Mouse (Mus musculus) hindbrain, postnatal 0 days (tissue): ENCODE results near the gene Grtp1. TPM values are rescaled to one million over a fixed set of nuclear protein-coding genes. Genes with fewer than 3 reads are reported as not detected.
"Not testable (repeated sequence)": the region's sequence is repeated elsewhere in the genome, so short reads cannot be mapped to it uniquely, and the experiment has no call there.

ENCODE experiments used
- ATAC-seq: fragments of 200-750 bp; cut with Nextera tagmentation; 2 replicates; pipeline ENCODE4 v1.8.0; 2017; ENCODE audit warnings: mild to moderate bottlenecking, moderate TSS enrichment, moderate library complexity
- DNase-seq: peaks from one replicate; pipeline ENCODE4 v3.0.0-alpha.2; 2015; ENCODE audit warnings: low spot score
- H3K27ac ChIP-seq: fragments of 300-500 bp; sonication (generic); 2 replicates; pipeline ENCODE4 v1.5.1; 2014; ENCODE audit warnings: mild to moderate bottlenecking
- H3K27me3 ChIP-seq: fragments of 300-500 bp; sonication (generic); 2 replicates; pipeline ENCODE4 v1.6.1; 2014; ENCODE audit warnings: low read length, mixed read lengths; ENCODE audit not compliant: insufficient read depth
- H3K36me3 ChIP-seq: fragments of 300-500 bp; sonication (generic); 2 replicates; pipeline ENCODE4 v1.6.1; 2014; ENCODE audit warnings: low read length, mixed read lengths; ENCODE audit not compliant: insufficient read depth
- H3K4me1 ChIP-seq: fragments of 300-500 bp; sonication (generic); 2 replicates; pipeline ENCODE4 v1.6.1; 2014; ENCODE audit warnings: antibody characterized with exemption, low read length, mixed read lengths; ENCODE audit not compliant: insufficient read depth
- H3K4me2 ChIP-seq: fragments of 300-500 bp; sonication (generic); 2 replicates; pipeline ENCODE4 v1.6.1; 2014; ENCODE audit warnings: low read depth, mild to moderate bottlenecking, low read length, moderate library complexity, mixed read lengths
- H3K4me3 ChIP-seq: fragments of 300-500 bp; sonication (generic); 2 replicates; pipeline ENCODE4 v1.5.1; 2014; ENCODE audit warnings: low read length
- H3K9ac ChIP-seq: fragments of 300-500 bp; sonication (generic); replicated peaks from 2 replicates; pipeline ENCODE4 v1.6.1; 2014; ENCODE audit warnings: mild to moderate bottlenecking, low read length, moderate library complexity, mixed read lengths
- H3K9me3 ChIP-seq: fragments of 300-500 bp; sonication (generic); 2 replicates; pipeline ENCODE4 v1.6.1; 2016; ENCODE audit warnings: low read length, mixed read lengths
- CTCF ChIP-seq: IDR thresholded peaks from 2 replicates; pipeline ENCODE4 v1.5.1; 2016; ENCODE audit warnings: antibody characterized with exemption, control low read depth, low read depth
- WGBS: fragments of 180-500 bp; shearing (Covaris S2); extraction: QIAGEN DNeasy Blood & Tissue Kit; methylation state at CpG from one replicate; pipeline ENCODE4 v1.1.7; 2014; 5-methylcytosine and 5-hydroxymethylcytosine counted together
- microRNA counts: library from miRNA; unstranded; fragments of <30 nt; microRNA quantifications from one replicate; lab custom pipeline; 2015
- microRNA-seq, 2 experiments: library from miRNA; unstranded; fragments of <30 nt; microRNA quantifications; one replicate each; pipeline ENCODE4; 2016
- polyA plus RNA-seq: library from polyadenylated mRNA; unstranded; fragments of >200 nt; fragmentation: Nextera tagmentation; extraction: Ambion mirVana; gene quantifications from 2 replicates; pipeline ENCODE4 v1.2.1, GENCODE M21; 2015
- total RNA-seq: library from RNA; depleted of rRNA; stranded (reverse); fragments of >200 nt; gene quantifications from 2 replicates; pipeline ENCODE4 v1.2.3, GENCODE M21; 2014; rRNA removed

Gene Grtp1
- total and polyA plus RNA-seq, 2 experiments from 2014 or later: 14.8 to 17.1 TPM

- WGBS: 95% methylated on average over 6 of the region's 6 CpGs
- TF ChIP-seq CTCF: no peak
Measured at GRCm38 (mm10) chr8:13139641-13140182, 60.7 kb downstream of the Grtp1 start.

GRCm38 (mm10) chr8:13132220-13132619 lies 68.2 kb downstream of the Grtp1 start:
- not testable (repeated sequence) for ATAC-seq

More at GRCm38 (mm10) chr8:13139641-13140182, 60.7 kb downstream of the Grtp1 start:
- Histone ChIP-seq H3K27me3 (no peaks in the 10 kb centered on the region), H3K9ac (no peak overlapping the region), H3K4me2 (no peak overlapping the region), H3K36me3 (peaks cover 88% of the 10 kb centered on the region), H3K9me3 (no peaks in the 10 kb centered on the region), H3K4me3 (no peak overlapping the region), H3K27ac (no peak overlapping the region), H3K4me1 (no peaks in the 10 kb centered on the region)
- DNase-seq (no peak), ATAC-seq (no peak)

GRCm38 (mm10) chr8:13124897-13125296 lies 75.5 kb downstream of the Grtp1 start:
- no peak overlapping the region for H3K4me2 ChIP-seq
- TF ChIP-seq CTCF: no peak
- H3K9ac ChIP-seq: no peak overlapping the region
- H3K27ac ChIP-seq: no peak overlapping the region
- H3K36me3 ChIP-seq: peaks cover 51% of the 10 kb centered on the region
- no peak overlapping the region for H3K4me3 ChIP-seq
- ATAC-seq (no peak), DNase-seq (no peak)
- H3K9me3 ChIP-seq: no peaks in the 10 kb centered on the region
- no peaks in the 10 kb centered on the region for H3K4me1 ChIP-seq
- 93% methylated on average over 8 of the region's 8 CpGs for WGBS
- no peaks in the 10 kb centered on the region for H3K27me3 ChIP-seq

More at GRCm38 (mm10) chr8:13132220-13132619, 68.2 kb downstream of the Grtp1 start:
- not testable (repeated sequence) for H3K4me1 ChIP-seq, H3K4me3 ChIP-seq, H3K4me2 ChIP-seq, H3K27me3 ChIP-seq, H3K27ac ChIP-seq, H3K9me3 ChIP-seq, H3K9ac ChIP-seq
- H3K36me3 ChIP-seq: peaks cover 80% of the 10 kb centered on the region
- peak; percentile 71 for DNase-seq
- TF ChIP-seq CTCF: peak; percentile 68
- WGBS: 70% methylated on average over 9 of the region's 9 CpGs

- TF ChIP-seq CTCF: no peak
- H3K9ac ChIP-seq: no peak overlapping the region
- no peak overlapping the region for H3K4me3 ChIP-seq
- H3K27ac ChIP-seq: no peak overlapping the region
- H3K9me3 ChIP-seq: no peaks in the 10 kb centered on the region
- peaks cover 42% of the 10 kb centered on the region for H3K36me3 ChIP-seq
- H3K4me1 ChIP-seq: no peaks in the 10 kb centered on the region
- 95% methylated on average over 7 of the region's 7 CpGs for WGBS
- no peak overlapping the region for H3K4me2 ChIP-seq
- DNase-seq: no peak
- H3K27me3 ChIP-seq: no peaks in the 10 kb centered on the region
- ATAC-seq: no peak
Measured at GRCm38 (mm10) chr8:13122887-13123421, 77.5 kb downstream of the Grtp1 start.

MicroRNA genes within 50 kb of the gene (microRNA counts, 519-probe panel; counts per million panel counts)
- not detected for microRNA mmu-miR-1968 (lab: Ali Mortazavi, UCI)

Small RNAs within 50 kb of the gene (microRNA-seq; reads per million reads assigned to microRNA genes)
- gene Mir1968: 13.9 to 15.4 reads per million in 2 experiments
- 0 reads per million in 2 experiments for gene Mir7065

Other genes starting within 250 kb of the Grtp1 start
- gene F7, start 174.6 kb downstream of the Grtp1 start, total RNA-seq: 0.10 TPM in 1 of 2 replicates, not detected in the other
- not detected in 2 replicates for gene F7, start 174.6 kb downstream of the Grtp1 start, polyA plus RNA-seq
- gene F10, start 163.3 kb downstream of the Grtp1 start, total RNA-seq: 0.05 TPM in 1 of 2 replicates, not detected in the other
- gene F10, start 163.3 kb downstream of the Grtp1 start, polyA plus RNA-seq: 0.14 and 0.34 TPM in 2 replicates
- gene Proz, start 139.7 kb downstream of the Grtp1 start, total RNA-seq: not detected in 2 replicates
- 0.40 and 0.58 TPM in 2 replicates for gene Proz, start 139.7 kb downstream of the Grtp1 start, polyA plus RNA-seq
- 28.6 and 29.1 TPM in 2 replicates for gene Pcid2, start 95.2 kb downstream of the Grtp1 start, total RNA-seq
- 29.3 and 31.5 TPM in 2 replicates for gene Pcid2, start 95.2 kb downstream of the Grtp1 start, polyA plus RNA-seq
- 118 and 127 TPM in 2 replicates for gene Cul4a, start 95.0 kb downstream of the Grtp1 start, total RNA-seq
- gene Cul4a, start 95.0 kb downstream of the Grtp1 start, polyA plus RNA-seq: 57.9 and 60.6 TPM in 2 replicates
- gene Lamp1, start 41.5 kb downstream of the Grtp1 start, total RNA-seq: 317 and 341 TPM in 2 replicates
- gene Lamp1, start 41.5 kb downstream of the Grtp1 start, polyA plus RNA-seq: 400 and 402 TPM in 2 replicates
- 2.3 TPM in 1 of 2 replicates, not detected in the other for gene Adprhl1, start 53.5 kb upstream of the Grtp1 start, total RNA-seq
- 0.14 and 0.50 TPM in 2 replicates for gene Adprhl1, start 53.5 kb upstream of the Grtp1 start, polyA plus RNA-seq
- 27.3 and 33.8 TPM in 2 replicates for gene Dcun1d2, start 87.5 kb upstream of the Grtp1 start, total RNA-seq
- 24.9 and 25.1 TPM in 2 replicates for gene Dcun1d2, start 87.5 kb upstream of the Grtp1 start, polyA plus RNA-seq
- 30.9 and 31.3 TPM in 2 replicates for gene Tmco3, start 87.6 kb upstream of the Grtp1 start, total RNA-seq
- gene Tmco3, start 87.6 kb upstream of the Grtp1 start, polyA plus RNA-seq: 31.8 and 33.5 TPM in 2 replicates
- 66.3 and 74.1 TPM in 2 replicates for gene Tfdp1, start 138.1 kb upstream of the Grtp1 start, total RNA-seq
- gene Tfdp1, start 138.1 kb upstream of the Grtp1 start, polyA plus RNA-seq: 85.1 and 86.2 TPM in 2 replicates
- not detected in 2 replicates for gene Atp4b, start 196.2 kb upstream of the Grtp1 start, total RNA-seq
- not detected in 2 replicates for gene Atp4b, start 196.2 kb upstream of the Grtp1 start, polyA plus RNA-seq
- gene Grk1, start 204.5 kb upstream of the Grtp1 start, total RNA-seq: not detected in 2 replicates
- gene Grk1, start 204.5 kb upstream of the Grtp1 start, polyA plus RNA-seq: not detected in 2 replicates
- gene Tmem255b, start 234.6 kb upstream of the Grtp1 start, total RNA-seq: 1.6 and 5.9 TPM in 2 replicates
- gene Tmem255b, start 234.6 kb upstream of the Grtp1 start, polyA plus RNA-seq: 4.3 and 4.6 TPM in 2 replicates